Mouse (Mus musculus) MEL (cell line): Measurements from ENCODE around the gene Ncor1. TPM values are rescaled to one million over a fixed set of nuclear protein-coding genes. Genes with fewer than 3 reads are reported as not detected.

Experiments used
- DNase-seq: peaks from one replicate; pipeline ENCODE4 v3.0.0; 2011; ENCODE audit warnings: low read depth, low spot score
- H3K27ac ChIP-seq: 2 replicates; pipeline ENCODE4 v1.5.1; 2012; ENCODE audit warnings: low read depth, mild to moderate bottlenecking, control low read depth, low read length, moderate library complexity; ENCODE audit not compliant: control insufficient read depth
- H3K27me3 ChIP-seq, 2 experiments: fragments of 150-350 bp in 1 of 2; sonication (generic) in 1 of 2; 2 replicates each; pipeline ENCODE4 v1.6.1; 2012; ENCODE audit warnings: low read length in 2 of 2, mild to moderate bottlenecking in 2 of 2, improper control_type of control experiment in 1 of 2, moderate library complexity in 1 of 2; ENCODE audit not compliant: insufficient read depth in 2 of 2, control insufficient read depth in 1 of 2
- H3K36me3 ChIP-seq, 2 experiments: 2 replicates each; pipeline ENCODE4 v1.6.1; 2012 to 2014; ENCODE audit warnings: low read length in 2 of 2, improper control_type of control experiment in 1 of 2, inconsistent platforms in 1 of 2, mild to moderate bottlenecking in 1 of 2; ENCODE audit not compliant: insufficient read depth in 2 of 2, control insufficient read depth in 1 of 2
- H3K4me1 ChIP-seq, 2 experiments: fragments of 150-350 bp in 1 of 2; sonication (generic) in 1 of 2; 2 replicates each; pipeline ENCODE4 v1.6.1; 2012; ENCODE audit warnings: low read length in 2 of 2, improper control_type of control experiment in 1 of 2, mild to moderate bottlenecking in 1 of 2; ENCODE audit not compliant: insufficient read depth in 2 of 2, control insufficient read depth in 1 of 2
- H3K4me3 ChIP-seq, 2 experiments: fragments of 150-350 bp in 1 of 2; sonication (generic) in 1 of 2; 2 replicates each; pipeline ENCODE4 v1.5.1; 2012; ENCODE audit warnings: low read depth in 2 of 2, low read length in 2 of 2, mild to moderate bottlenecking in 2 of 2, moderate library complexity in 2 of 2, control low read depth in 1 of 2, improper control_type of control experiment in 1 of 2; ENCODE audit not compliant: control insufficient read depth in 1 of 2, insufficient read depth in 1 of 2
- H3K79me2 ChIP-seq: 2 replicates; pipeline ENCODE4 v1.6.1; 2012; ENCODE audit warnings: mild to moderate bottlenecking, low read length, moderate library complexity; ENCODE audit not compliant: control insufficient read depth, poor library complexity, insufficient read depth
- H3K9ac ChIP-seq: 2 replicates; pipeline ENCODE4 v1.6.1; 2012; ENCODE audit warnings: low read depth, mild to moderate bottlenecking, control low read depth, low read length, moderate library complexity; ENCODE audit not compliant: control insufficient read depth, poor library complexity, severe bottlenecking
- H3K9me3 ChIP-seq: fragments of 150-350 bp; sonication (generic); replicated peaks from 2 replicates; pipeline ENCODE4 v1.6.1; 2012; ENCODE audit warnings: mild to moderate bottlenecking, low read length, improper control_type of control experiment, moderate library complexity; ENCODE audit not compliant: insufficient read depth
- BHLHE40 ChIP-seq: IDR thresholded peaks from 2 replicates; pipeline ENCODE4 v1.6.1; 2012; ENCODE audit warnings: low read depth, mild to moderate bottlenecking, inconsistent platforms, low read length, improper control_type of control experiment, borderline replicate concordance
- CHD1 ChIP-seq: IDR thresholded peaks from 2 replicates; pipeline ENCODE4 v1.6.1; 2012; ENCODE audit warnings: low read depth, mild to moderate bottlenecking, inconsistent platforms, low read length, improper control_type of control experiment
- CHD2 ChIP-seq: IDR thresholded peaks from 2 replicates; pipeline ENCODE4 v1.6.1; 2011; ENCODE audit warnings: low read length, improper control_type of control experiment
- CTCF ChIP-seq, 3 experiments: IDR thresholded peaks in 2 of 3; conservative IDR thresholded peaks in 1 of 3; 2 replicates each; pipeline ENCODE4 v1.5.1; 2011 to 2012; ENCODE audit warnings: low read length in 3 of 3, low read depth in 2 of 3, mild to moderate bottlenecking in 2 of 3, improper control_type of control experiment in 1 of 3, inconsistent platforms in 1 of 3, mixed read lengths in 1 of 3, moderate library complexity in 1 of 3; ENCODE audit not compliant: control insufficient read depth in 1 of 3, insufficient read depth in 1 of 3, poor library complexity in 1 of 3, severe bottlenecking in 1 of 3
- ELF1 ChIP-seq: IDR thresholded peaks from 2 replicates; pipeline ENCODE4 v1.6.1; 2014; ENCODE audit warnings: low read depth, mild to moderate bottlenecking, inconsistent platforms, low read length, improper control_type of control experiment, moderate library complexity
- GABPA ChIP-seq: IDR thresholded peaks from 2 replicates; pipeline ENCODE4 v1.6.1; 2012; ENCODE audit warnings: low read depth, mild to moderate bottlenecking, inconsistent platforms, low read length, improper control_type of control experiment, moderate library complexity
- JUND ChIP-seq: IDR thresholded peaks from 2 replicates; pipeline ENCODE4 v1.6.1; 2011; ENCODE audit warnings: low read depth, mild to moderate bottlenecking, improper control_type of control experiment, low read length
- KAT2A ChIP-seq: conservative IDR thresholded peaks from 2 replicates; pipeline ENCODE4 v1.6.1; 2012; ENCODE audit warnings: low read depth, low read length, improper control_type of control experiment, inconsistent platforms
- MAFK ChIP-seq: IDR thresholded peaks from 2 replicates; pipeline ENCODE4 v1.6.1; 2011; ENCODE audit warnings: low read depth, mild to moderate bottlenecking, low read length, improper control_type of control experiment, borderline replicate concordance
- MAX ChIP-seq: IDR thresholded peaks from 2 replicates; pipeline ENCODE4 v1.6.1; 2011; ENCODE audit warnings: low read length, improper control_type of control experiment
- MEF2A ChIP-seq: IDR thresholded peaks from 2 replicates; pipeline ENCODE4 v1.6.1; 2014; ENCODE audit warnings: low read depth, mild to moderate bottlenecking, inconsistent platforms, low read length, improper control_type of control experiment; ENCODE audit not compliant: poor library complexity, insufficient replicate concordance, severe bottlenecking; ENCODE audit errors: extremely low read depth
- NRF1 ChIP-seq: IDR thresholded peaks from 2 replicates; pipeline ENCODE4 v1.6.1; 2014; ENCODE audit warnings: low read depth, mild to moderate bottlenecking, inconsistent platforms, low read length, improper control_type of control experiment, moderate library complexity; ENCODE audit not compliant: poor library complexity, insufficient read depth, severe bottlenecking
- POLR2A ChIP-seq, 2 experiments: IDR thresholded peaks; 2 replicates each; pipeline ENCODE4 v1.6.1; 2011 to 2012; ENCODE audit warnings: low read length in 2 of 2, mild to moderate bottlenecking in 2 of 2, control low read depth in 1 of 2, improper control_type of control experiment in 1 of 2, low read depth in 1 of 2, moderate library complexity in 1 of 2; ENCODE audit not compliant: control insufficient read depth in 1 of 2, insufficient read depth in 1 of 2, poor library complexity in 1 of 2
- POLR2AphosphoS2 ChIP-seq: IDR thresholded peaks from 2 replicates; pipeline ENCODE4 v1.6.1; 2011; ENCODE audit warnings: low read length, improper control_type of control experiment
- SMC3 ChIP-seq: IDR thresholded peaks from 2 replicates; pipeline ENCODE4 v1.6.1; 2011; ENCODE audit warnings: low read depth, low read length, improper control_type of control experiment
- TAL1 ChIP-seq: IDR thresholded peaks from 2 replicates; pipeline ENCODE4 v1.6.1; 2012; ENCODE audit warnings: mild to moderate bottlenecking, inconsistent platforms, low read length, moderate library complexity, mixed read lengths
- TCF12 ChIP-seq: IDR thresholded peaks from 2 replicates; pipeline ENCODE4 v1.6.1; 2014; ENCODE audit warnings: low read depth, mild to moderate bottlenecking, inconsistent platforms, low read length, improper control_type of control experiment, moderate library complexity
- USF1 ChIP-seq: IDR thresholded peaks from 2 replicates; pipeline ENCODE4 v1.6.1; 2014; ENCODE audit warnings: low read depth, mild to moderate bottlenecking, inconsistent platforms, low read length, improper control_type of control experiment, moderate library complexity
- ZC3H11A ChIP-seq: IDR thresholded peaks from 2 replicates; pipeline ENCODE4 v1.6.1; 2012; ENCODE audit warnings: low read depth, mild to moderate bottlenecking, inconsistent platforms, low read length, improper control_type of control experiment
- ZMIZ1 ChIP-seq: IDR thresholded peaks from 2 replicates; pipeline ENCODE4 v1.6.1; 2012; ENCODE audit warnings: low read depth, mild to moderate bottlenecking, inconsistent platforms, low read length, improper control_type of control experiment, moderate library complexity
- ZNF384 ChIP-seq: IDR thresholded peaks from 2 replicates; pipeline ENCODE4 v1.6.1; 2012; ENCODE audit warnings: low read depth, mild to moderate bottlenecking, inconsistent platforms, low read length, improper control_type of control experiment
- polyA plus RNA-seq, 2 experiments: library from polyadenylated mRNA; stranded (reverse) in 1 of 2; unstranded in 1 of 2; fragments of >175 nt in 1 of 2; fragments of >200 nt in 1 of 2; gene quantifications; 2 replicates each; pipeline versions ENCODE4 v1.2.1 to v1.2.4; 2012; ENCODE audit warnings: low replicate concordance in 2 of 2, low read depth in 1 of 2; ENCODE audit not compliant: insufficient read length in 2 of 2, insufficient read depth in 1 of 2, missing spikeins in 1 of 2
- total RNA-seq: library from RNA; depleted of rRNA; stranded (reverse); fragments of 300-350 nt; gene quantifications from 2 replicates; pipeline ENCODE4 v1.2.3, GENCODE M21; 2012

The Ncor1 gene
- total and polyA plus RNA-seq, 3 experiments = 71.8 to 250 (median 188) TPM

GRCm38 (mm10) chr11:62278027-62278426, 180.3 kb downstream of the Ncor1 start (continued):
- peak; percentile 52 for TF ChIP-seq TAL1
- 0 out of 2 replicates have a peak, but pooled peaks have one; percentile 15 for TF ChIP-seq NRF1
- TF ChIP-seq KAT2A = no peak
- TF ChIP-seq CHD1 = no peak
- TF ChIP-seq USF1 = no peak
- no peak for TF ChIP-seq CHD2
- TF ChIP-seq SMC3 = peak; percentile 100
- TF ChIP-seq MAX = peak; percentile 92
- no peak; the same call in 1 of the 2 replicates for TF ChIP-seq BHLHE40

- TF ChIP-seq CHD2 (no peak), POLR2AphosphoS2 (no peak), GABPA (no peak), ZMIZ1 (no peak), CTCF (IDR thresholded peaks at IDR 0.05 in 2 of 3, conservative IDR thresholded peaks at IDR 0.05 in 1 of 3; ENCODE audit: control insufficient read depth in 1 of 3, insufficient read depth in 1 of 3, low read depth in 2 of 3, low read length in 3 of 3, poor library complexity in 1 of 3, severe bottlenecking in 1 of 3) (no peak), ZC3H11A (no peak), TCF12 (no peak), NRF1 (no peak), MEF2A (no peak), CHD1 (no peak), ZNF384 (no peak), MAX (no peak), POLR2A (IDR thresholded peaks at IDR 0.05; ENCODE audit: control insufficient read depth in 1 of 2, insufficient read depth in 1 of 2, low read depth in 1 of 2, low read length in 2 of 2, poor library complexity in 1 of 2) (no peak), MAFK (no peak), ELF1 (no peak), BHLHE40 (no peak), JUND (no peak)
- peaks cover 0 to 8% of the 10 kb centered on the region in 2 experiments; a peak in 2 of 4 replicates for H3K36me3 ChIP-seq
These were observed 181.3 kb downstream of the Ncor1 start for GRCm38 (mm10) chr11:62277086-62277485.

More at GRCm38 (mm10) chr11:62277086-62277485, 181.3 kb downstream of the Ncor1 start:
- Histone ChIP-seq H3K27ac (no peak overlapping the region), H3K79me2 (peaks cover 7% of the 10 kb centered on the region), H3K27me3 (no peaks in the 10 kb centered on the region), H3K9me3 (no peaks in the 10 kb centered on the region), H3K4me3 (no peak overlapping the region), H3K4me1 (peaks cover 2 to 6% of the 10 kb centered on the region in 2 experiments; a peak in 3 of 4 replicates), H3K9ac (no peak overlapping the region)
- no peak for DNase-seq
